Mouse (Mus musculus) urinary bladder, postnatal 10 days (tissue): ENCODE measurements around the gene Cryzl2.

Experiments used
- DNase-seq: peaks from one replicate; pipeline ENCODE4 v3.0.0; 2022; ENCODE audit warnings: low spot score

The Cryzl2 gene

DNA sequence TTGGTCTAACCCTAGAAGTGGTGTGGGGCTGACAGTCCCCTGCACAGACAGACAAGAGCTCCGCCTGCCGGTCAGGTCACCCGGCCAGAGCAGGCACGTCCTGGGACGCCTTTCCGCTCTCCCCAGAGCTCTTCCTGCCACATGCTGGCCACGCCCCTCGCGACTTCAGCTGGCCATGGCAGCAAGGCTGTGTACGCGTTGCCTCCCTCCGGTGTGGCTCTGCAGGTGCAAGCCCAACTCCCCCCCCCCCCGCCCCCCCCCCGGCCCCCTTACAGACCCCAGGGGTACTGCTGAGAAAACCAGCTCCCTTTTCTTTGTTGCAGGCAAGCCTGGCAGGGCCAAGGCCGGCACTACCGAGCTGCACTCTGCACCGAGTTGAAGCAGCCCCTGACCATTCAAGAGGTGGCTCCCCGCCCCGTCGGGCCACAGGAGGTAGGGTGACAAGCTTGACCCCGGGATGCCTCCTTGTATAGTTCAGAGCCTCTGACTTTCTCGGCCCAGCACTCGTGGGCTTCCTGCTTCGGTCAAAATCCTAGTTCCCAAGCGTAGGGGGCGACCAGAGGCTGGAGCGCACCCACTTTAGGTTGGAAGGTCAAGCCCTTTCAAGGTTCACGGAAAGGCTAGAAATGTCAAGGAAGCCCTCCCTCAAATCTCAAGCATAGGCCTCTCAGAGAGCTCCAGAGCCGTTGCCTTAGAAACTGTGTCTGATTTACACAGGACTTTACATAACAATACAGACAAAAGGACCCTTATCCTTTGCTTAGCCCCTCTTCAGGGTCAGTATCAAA, at the start of gene Cryzl2:
TSS of gene Cryzl2 (plus strand) at position 157 of the 788 bp plus-strand sequence.
- DNase-seq: peak; percentile 30

DNA sequence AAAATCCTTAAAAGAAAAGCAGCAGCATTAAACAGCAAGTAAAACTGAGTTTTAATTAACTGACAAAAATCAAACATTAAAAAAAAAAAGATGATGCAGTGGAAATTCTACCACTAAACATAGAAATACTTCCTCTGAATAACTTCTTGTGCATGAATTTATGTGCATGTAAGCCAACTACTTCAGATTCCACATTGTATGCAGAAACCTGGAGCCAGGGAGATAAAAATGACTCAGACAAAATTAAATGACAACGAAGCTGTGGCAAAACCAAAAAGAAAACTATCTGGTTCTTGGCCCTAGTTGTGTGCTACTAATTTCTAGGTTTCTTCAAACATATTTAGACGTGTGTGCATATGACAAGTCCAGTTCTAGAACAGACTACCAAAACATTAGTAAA, 48.7 kb upstream of the Cryzl2 start:
- no peak for DNase-seq

GRCm38 (mm10) chr1:157410937-157411336, 47.4 kb upstream of the Cryzl2 start:
- DNase-seq: no peak

DNA sequence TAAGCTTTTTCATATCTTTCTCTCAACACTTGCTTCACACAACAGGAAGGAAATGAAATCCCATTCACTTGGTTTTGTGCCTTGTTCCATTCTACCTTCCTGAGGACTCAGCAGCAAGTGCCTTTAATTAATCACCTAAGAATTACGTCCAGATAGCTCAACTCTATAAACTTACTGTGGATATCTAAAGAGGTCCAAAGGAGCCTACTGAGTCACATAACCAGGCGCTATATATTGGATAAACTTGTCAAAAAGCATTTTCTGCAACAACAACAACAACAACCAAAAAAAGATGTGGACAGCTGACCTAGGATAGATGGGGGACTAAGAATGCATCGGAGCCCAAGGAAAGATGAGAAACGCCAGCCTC, 47.1 kb upstream of the Cryzl2 start:
- no peak for DNase-seq

DNA sequence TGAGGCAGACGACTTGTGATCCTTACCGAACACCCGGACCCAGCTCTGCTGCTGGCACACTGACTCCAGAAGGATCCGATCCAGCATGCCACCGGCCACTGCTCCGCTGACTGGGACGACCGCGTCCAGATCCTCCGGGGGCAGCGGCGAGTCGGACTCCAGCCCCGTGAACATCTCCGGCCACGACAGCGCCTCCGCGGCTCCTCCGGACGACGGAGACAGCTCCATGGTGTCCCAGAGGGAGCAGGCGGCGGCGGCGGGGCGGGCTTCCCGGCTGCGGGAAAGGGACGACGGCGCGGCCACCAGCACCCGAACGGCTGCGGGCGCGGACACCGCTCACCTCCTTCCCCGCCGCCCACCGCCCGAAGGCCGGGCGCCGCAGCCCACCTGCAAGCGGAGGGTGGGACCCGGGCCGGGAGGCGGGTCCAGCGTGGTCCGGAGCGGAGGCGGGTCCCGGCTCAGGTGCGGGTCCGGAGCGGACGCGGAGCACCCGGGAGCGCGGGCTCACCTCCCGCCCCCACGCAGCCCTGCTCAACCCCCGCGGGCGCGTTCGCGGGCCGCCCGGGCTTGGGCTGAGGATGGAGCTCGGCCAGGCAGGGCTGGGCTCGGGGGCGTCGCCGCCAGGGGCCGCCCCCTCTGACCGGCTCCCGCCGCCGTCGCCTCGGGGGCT, 46.5 kb upstream of the Cryzl2 start:
- peak; percentile 24 for DNase-seq

GRCm38 (mm10) chr1:157412454-157413369, 45.7 kb upstream of the Cryzl2 start, which contains the start of gene Rasal2:
Rasal2 (minus strand) TSS chr1:157412595.
- peak; percentile 88 for DNase-seq

DNA sequence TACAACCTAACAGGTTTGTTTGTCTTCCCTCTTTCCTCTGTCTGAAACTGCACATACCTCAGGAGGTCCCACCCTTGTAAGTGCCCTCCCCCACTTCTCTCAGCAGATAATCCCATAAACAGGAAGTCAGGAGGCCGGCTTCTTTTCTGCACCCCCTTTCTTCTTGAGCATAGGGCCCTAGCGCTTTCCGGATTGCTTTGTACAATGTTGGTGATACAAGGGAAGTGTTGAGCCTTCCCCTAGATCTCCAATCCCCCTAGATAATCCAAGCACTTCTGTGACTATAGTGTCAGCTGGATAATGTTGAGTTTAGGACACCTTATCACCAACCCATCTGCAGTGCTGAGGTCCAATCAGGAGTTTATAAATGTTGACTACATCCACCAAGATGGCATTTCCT, 42.6 kb upstream of the Cryzl2 start:
- DNase-seq: no peak

DNA sequence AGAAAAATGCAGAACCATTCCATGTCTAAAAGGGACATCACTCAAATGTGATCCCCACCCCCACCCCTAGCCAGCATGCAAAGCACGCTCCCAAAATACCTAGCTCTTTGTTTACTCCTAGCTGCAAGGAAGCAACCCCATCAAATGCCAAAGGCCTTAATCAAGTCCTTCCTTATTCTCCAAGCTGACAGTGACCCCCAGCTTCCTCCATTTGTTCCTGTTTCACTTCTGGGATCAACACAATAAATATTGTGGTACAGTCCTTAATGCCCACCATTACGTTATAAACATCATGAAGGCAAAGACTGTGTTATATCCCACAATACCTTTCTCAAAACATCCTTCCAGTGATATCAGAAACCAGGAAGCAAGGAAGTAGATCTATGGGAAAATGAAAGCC, 41.7 kb upstream of the Cryzl2 start:
- no peak for DNase-seq

DNA sequence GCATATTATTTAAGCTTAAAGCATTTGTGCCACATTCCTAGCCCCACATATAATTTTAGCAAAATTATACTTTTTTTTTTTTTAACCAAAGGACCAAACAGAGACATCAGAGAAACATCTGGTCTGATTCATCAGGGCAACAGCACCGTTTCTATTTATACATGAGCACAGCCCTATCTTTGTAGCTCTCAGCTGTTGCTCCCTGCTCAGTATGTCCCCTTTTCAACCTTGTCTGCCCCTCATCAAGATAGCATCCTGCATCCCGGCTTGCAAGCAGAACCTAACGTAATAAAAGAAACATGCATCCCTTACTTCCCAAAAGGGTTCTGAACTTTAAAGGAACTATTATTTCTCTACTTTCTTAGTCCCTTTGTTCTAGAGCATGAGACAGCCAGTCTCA, 41.0 kb upstream of the Cryzl2 start:
- DNase-seq: no peak

- DNase-seq: no peak
These were observed 40.5 kb upstream of the Cryzl2 start for GRCm38 (mm10) chr1:157417861-157418260.

DNA sequence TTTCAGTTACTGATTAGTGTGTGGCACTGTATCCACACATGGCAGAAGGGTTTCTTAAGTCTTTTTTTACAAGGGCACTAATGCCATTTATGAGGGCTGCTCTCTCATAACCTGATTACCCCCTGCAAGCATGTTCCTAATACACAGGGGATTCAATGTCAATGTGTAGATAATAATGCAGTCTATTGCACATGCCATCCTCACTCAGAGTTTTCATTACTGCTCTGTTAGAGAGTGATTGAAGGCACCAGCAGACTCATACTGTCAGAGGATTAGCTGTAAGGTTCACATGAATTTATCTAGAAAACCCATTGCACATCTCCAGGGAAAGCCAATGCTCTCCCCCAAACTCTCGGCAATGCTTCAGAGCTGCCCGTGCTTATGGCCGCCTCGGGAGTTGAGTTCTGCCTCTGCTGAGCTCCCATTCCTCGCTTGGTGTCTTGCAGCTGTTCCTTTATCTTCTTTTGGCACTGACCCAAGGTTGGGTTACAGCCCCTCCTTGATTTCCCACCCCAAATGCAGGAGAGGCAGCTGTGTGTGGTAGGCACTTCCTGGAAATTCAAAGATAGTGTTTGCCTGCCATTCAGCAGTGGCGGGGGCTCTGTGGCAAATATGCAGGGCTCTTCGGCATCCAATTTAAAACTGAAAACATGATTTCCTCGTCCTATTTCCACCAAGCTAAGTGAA, 32.5 kb upstream of the Cryzl2 start:
- no peak for DNase-seq

DNA sequence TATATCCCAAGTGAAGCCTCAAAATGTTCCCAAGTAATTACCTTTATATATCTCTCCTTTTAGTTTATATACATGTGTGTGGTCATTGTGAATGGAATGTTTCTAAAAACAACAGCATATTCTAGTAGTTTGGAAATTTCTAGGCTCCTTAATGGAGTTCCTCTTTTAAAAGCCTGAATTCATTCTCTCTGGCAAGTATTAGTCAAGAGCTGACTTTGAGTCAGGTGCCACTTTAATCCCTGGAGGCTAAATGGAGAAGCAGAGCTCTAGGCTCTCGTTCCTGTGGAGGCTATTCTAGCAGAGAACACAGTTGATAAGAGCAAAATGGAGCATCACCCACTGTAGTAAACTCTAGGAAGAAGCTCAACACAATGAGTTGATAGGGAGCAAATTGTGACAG, 31.4 kb upstream of the Cryzl2 start:
- no peak for DNase-seq

GRCm38 (mm10) chr1:157427604-157428003, 30.8 kb upstream of the Cryzl2 start:
- DNase-seq: no peak

DNA sequence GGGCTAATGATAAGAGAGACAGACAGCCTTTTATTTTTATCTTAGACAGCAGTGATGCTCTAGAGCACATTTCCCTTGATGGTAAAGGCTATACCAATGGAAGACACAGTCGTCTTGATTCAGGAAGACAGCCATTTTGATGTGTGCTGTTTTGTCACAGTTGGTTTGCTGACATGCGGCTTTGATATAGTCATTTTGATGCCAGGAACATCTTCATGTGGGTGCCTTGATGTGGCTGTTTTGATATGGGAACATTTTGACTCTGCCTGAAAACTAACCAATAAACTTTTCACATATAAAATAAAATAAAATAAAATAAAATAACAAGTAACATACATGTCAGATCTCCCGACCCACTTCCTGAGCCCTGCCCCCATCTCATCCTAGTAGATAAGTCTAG, 30.0 kb upstream of the Cryzl2 start:
- DNase-seq: no peak

DNA sequence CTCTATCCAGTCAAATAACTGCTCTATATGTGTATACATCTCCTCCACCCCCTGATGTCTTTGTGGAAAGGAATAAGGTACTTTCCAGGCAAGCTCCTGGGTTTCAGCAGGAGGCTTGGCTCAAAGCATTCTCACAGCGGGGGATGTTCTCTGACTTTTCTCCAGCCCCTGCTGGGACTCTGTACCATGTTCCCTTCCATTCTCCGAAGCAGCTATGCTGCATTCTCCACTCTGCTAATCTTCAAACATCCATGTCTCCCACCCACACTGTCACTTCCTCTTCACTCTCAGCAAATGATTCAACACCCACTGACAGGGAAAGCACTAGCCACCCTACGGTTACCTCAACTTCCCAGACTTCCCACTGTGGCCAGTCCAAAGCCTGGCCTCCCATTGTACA, 25.1 kb upstream of the Cryzl2 start:
- DNase-seq: no peak

- no peak for DNase-seq
These were observed 24.0 kb upstream of the Cryzl2 start for GRCm38 (mm10) chr1:157434404-157434803.

DNA sequence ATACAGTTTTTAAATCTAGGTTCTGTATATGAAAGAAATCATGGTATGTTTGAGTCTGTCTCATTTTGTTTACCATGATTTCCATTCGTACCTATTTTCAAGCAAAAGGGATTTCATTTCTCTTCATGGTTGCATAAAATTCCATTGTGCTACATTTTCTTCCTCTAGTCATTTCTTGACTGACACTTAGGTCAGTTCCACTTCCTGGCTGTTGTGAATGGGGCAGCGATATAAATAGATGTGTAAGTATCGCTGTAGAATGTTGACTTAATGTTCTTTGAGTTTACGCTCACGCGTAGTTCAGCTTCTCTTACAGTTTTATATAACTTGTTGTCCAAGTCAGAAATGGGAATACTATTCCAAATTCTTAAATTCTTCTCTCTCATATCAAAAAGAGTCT, 22.5 kb upstream of the Cryzl2 start:
- no peak for DNase-seq

- DNase-seq: no peak
These were observed 20.1 kb upstream of the Cryzl2 start for GRCm38 (mm10) chr1:157438290-157438689.

- DNase-seq: no peak
These were observed 19.3 kb upstream of the Cryzl2 start for GRCm38 (mm10) chr1:157439101-157439500.

GRCm38 (mm10) chr1:157439973-157440641, 18.3 kb upstream of the Cryzl2 start:
- no peak for DNase-seq

GRCm38 (mm10) chr1:157443026-157443722, 15.2 kb upstream of the Cryzl2 start:
- no peak for DNase-seq
